Mouse (Mus musculus): Measurements from ENCODE around the gene Elmsan1.

GRCm38 (mm10) chr12:84125892-84126291 lies 92.8 kb downstream of the Elmsan1 start:
- no peak for TF ChIP-seq CTCF (IDR thresholded peaks at IDR 0.05; ENCODE audit: low read depth)
- TF ChIP-seq EP300 (IDR thresholded peaks at IDR 0.05; ENCODE audit: low read depth), result no peak
